Mouse (Mus musculus) ES-E14 (cell line): ENCODE measurements around the gene Mettl24.

Experiments
- CHD2 ChIP-seq: IDR thresholded peaks from 2 replicates; pipeline ENCODE4 v1.6.1; 2014; ENCODE audit warnings: mild to moderate bottlenecking, low read depth, low read length, inconsistent platforms
- HCFC1 ChIP-seq: IDR thresholded peaks from 2 replicates; pipeline ENCODE4 v1.6.1; 2012; ENCODE audit warnings: low read length, inconsistent platforms, borderline replicate concordance; ENCODE audit not compliant: insufficient read depth
- MAFK ChIP-seq: IDR thresholded peaks from 2 replicates; pipeline ENCODE4 v1.6.1; 2014; ENCODE audit warnings: mild to moderate bottlenecking, low read depth, low read length, inconsistent platforms; ENCODE audit not compliant: insufficient read depth
- ZC3H11A ChIP-seq: IDR thresholded peaks from 2 replicates; pipeline ENCODE4 v1.6.1; 2012; ENCODE audit warnings: low read depth, mild to moderate bottlenecking, inconsistent platforms, low read length, borderline replicate concordance
- ZNF384 ChIP-seq: IDR thresholded peaks from 2 replicates; pipeline ENCODE4 v1.6.1; 2012; ENCODE audit warnings: low read depth, low read length, inconsistent platforms

GRCm38 (mm10) chr10:40736172-40736571 is 53.1 kb downstream of the Mettl24 start:
- TF ChIP-seq CHD2 (no peak), MAFK (no peak), HCFC1 (no peak), ZC3H11A (no peak), ZNF384 (no peak)
